Mouse (Mus musculus): ENCODE data around the gene D5Ertd579e.

Gene D5Ertd579e

DNA sequence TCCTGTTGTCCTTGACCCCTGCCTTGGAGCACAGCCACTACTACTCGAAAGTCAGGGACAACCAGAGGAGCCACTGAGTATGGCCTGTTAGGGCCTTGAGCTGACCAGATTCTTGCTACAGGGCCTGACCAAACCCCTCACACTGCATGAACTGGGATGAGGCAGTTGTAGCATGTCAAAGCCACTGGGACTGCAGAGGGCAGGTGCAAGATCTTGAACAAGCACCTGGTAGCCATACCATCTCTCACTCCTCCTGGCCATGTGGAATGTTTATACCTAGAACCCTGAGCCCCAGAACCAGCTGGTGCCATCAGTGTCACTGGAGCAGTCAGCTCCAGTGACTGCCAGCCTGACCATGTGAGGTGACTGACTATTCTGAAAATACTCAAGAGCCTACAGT, 96.9 kb downstream of the D5Ertd579e start:
- DNase-seq, result no peak

DNA sequence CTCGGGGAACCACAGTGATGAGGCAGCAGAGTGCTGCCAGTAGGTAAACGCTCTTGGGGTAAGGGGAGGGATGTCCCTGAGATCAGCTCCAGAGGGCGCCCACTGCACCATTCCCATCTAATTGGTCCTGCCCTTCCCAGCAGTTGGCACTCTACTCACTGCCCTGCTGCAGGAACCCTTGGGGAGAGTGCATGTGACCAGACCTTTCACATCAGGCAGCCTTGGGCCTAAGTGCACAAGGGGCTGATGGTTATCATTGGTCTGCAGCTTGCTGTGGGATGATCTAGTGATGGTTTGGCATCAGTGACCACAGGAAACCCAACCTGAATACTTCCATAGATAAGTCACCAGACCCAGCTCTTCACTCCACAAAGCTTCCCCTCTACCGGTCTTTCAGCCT, 98.2 kb downstream of the D5Ertd579e start:
- DNase-seq, result peak; percentile 32

DNA sequence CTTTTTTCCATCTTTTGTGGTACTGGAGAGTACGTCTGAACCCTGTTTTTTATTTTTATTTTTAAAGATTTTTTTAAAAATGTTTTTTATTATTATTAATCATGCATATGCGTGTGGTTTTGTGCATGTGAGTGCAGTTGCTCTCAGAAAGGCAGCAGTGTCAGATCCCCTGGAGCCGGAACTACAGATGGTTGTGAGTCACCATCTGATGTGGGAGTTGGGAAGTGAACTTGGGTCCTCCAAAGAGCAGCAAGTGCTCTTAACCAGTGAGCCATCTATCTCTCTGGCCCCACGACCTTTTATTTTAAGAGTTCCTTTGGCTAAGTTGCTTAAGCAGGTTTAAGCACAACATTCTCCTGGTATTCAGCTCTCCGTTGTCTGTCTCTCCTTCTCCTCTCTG, 99.6 kb downstream of the D5Ertd579e start:
- DNase-seq, result no peak

DNA sequence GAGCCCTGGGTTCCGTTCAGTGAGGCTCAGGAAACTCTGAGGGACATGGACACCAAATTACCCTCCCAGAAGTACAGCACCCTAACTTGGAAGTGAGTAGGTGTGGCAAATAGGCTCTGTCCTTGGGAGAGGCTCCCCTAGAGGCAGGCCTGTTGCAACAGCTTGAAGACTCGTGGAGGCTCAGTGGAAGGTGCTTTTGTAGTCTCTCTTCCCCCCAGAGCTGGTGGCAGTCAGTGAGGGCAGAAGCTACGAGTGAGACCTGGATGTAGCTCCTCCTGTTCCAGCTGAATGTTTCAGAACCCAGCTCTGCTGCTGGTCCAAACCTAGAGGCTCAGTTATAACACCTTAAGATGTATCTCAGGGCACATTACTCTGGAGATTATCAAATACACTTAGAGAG, 100.7 kb downstream of the D5Ertd579e start:
- no peak for DNase-seq

DNA sequence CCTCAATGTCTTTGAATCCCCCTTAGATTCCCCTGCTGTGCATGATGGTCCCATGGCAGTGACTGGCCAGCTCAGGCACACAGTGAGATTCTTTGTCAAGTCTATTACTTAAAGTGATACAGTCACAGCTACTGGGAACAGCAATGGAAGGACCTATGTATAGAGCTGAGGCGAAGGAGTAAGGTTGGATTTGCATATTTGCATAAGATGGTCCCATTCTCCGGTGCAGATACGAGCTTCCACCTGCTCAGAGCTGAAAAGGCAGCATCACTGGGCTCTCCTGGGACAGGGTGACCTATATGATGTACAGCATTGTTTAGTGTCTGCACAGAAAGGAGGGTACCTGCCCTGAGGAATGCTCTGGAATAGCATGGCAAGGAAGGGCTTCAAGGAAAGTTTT, 101.5 kb downstream of the D5Ertd579e start:
- DNase-seq, result no peak

DNA sequence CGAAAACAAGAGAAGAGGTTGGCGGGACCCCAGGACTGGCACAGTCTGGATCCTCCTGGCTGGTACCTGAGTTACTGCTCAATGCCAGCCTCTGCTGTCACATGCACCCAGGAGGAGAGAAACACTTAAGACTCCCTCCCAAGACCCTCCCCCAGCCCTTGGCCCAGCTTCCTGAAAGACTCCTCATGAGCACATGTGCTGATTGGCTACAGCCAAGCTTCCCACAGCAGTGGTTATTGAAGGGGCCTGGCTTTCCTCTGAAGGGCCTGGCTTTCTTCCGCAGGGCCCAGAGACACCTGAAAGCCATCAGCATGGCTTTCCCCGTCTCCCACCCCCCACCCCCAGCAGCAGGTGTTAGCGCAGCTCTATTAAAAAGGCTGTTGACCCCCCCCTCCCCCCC, 102.6 kb downstream of the D5Ertd579e start, which contains the start of gene Tbc1d14:
TSS of gene Tbc1d14 (minus strand) at position 101 of the 400 bp plus-strand sequence.
- no peak for DNase-seq

DNA sequence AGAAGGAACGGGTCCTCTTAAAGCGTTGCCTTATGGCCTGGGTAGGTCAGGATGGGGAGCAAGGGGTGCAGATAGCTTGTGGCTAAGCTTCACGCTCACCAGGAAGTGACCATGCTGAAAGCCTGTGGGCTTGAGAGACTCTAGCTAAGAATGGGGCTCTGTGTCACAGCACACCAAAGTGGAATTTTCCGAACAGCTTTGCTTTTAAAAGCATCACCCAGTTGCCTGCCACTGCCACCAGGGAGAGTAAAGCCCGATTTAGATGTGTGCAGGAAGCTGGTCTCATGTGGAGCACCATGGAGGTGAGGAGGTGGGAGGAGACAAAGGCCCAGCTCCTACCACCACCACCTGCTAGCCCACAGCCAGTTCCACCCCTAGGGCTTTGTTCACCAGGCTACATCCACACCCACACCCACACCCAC, 105.3 kb downstream of the D5Ertd579e start:
- no peak for DNase-seq

DNA sequence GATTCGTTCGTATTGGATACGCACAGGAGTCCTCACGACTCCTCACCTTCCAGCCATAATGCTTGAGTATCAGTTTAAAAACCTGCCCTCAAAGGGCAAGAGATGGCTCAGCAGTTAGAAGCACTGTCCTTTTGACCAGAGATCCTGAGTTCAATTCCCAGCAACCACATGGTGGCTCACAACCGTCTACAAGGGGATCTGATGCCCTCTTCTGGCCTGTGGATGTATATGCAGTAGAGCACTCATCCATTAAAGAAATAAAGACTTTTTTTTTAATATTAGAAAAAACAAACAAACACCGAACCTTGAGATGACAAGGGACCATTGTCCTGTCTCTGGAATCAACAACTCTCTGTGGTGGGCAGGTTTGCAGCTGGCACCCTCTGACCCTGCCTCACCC, 111.5 kb downstream of the D5Ertd579e start:
- DNase-seq, result no peak

DNA sequence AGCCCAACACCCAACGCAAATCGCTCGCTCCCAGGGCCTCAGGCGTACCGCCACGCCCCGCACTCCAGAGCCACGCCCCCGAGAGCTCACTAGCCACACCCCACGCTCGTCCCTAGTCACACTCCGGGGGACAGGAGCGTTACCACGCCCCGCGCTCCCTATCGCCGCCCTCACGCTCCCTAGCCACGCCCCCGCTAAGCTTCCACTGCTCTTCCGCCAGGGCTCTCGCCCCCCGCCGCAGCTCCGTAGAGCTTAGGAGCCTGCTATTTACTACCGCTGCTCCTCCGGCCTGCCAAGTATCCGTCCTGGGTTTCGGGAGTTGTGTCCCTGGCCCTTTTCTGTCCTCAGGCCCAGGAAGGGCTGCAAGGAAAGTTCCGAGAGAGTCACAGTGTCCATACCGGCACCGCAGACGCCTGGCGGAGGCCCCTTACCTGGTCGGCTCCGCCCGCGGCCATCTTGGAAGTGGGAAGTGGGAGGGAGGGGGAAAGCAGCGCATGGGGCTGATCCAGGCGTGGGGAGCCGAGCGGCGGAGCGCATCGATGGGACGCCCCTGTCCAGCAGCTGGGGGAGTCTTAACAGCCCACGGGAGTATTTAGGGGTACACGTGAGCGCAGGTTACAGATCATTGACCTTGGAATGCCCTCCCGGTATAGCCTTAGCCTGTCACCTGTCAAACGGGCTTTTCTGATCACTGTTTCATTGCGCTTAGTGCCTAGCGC, 113.7 kb downstream of the D5Ertd579e start:
- DNase-seq, result peak; percentile 100

DNA sequence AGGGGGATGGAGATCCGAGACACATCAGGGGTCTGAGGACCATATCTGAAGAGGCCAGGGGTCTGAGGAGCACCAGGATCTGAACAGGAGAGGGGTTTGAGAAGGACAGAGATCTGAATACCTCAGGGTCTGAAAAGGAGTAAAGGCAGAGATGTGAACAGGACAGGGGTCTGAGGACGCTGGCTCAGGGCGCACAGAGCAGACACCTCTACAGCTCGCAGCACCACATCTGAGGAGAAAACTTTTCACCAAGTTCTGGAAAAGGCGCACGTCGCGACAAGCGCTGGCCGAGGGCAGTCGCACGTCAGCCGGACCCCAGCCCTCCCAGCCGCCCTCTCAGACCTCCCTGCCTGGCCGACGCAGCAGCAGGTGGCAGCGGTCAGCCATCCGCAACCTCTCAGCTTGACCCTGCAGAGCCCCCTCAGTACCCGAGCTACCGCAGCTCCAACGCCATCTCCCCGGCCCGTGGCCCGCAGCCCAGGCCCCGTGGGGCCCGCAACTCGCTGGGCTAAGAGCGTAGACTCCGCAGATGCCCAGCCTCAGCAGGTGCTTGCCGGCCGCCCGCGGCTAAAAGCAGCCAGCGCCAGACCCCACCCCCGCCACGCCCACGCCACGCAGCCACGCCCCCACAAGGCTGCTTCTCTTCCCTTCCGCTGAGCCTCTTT, 114.4 kb downstream of the D5Ertd579e start:
- no peak for DNase-seq

DNA sequence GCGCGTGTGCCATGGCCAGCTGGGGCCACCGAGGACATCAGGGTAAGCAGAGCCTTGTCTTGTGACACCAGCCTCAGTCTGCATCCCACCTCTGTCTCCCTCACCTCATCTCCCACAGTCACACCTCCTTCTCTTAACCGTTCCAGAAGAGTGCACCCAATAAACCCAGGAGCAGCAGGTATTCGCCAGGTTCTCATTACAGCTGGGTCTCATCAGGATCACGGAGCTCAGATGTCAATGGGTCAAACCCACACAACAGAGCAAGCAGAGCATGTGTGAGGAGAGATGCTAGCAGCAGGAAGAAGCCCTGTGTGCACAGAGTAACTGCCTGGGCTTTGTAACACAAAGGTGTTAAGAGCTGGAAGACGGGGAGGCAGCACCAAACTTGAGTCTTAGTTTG, 115.9 kb downstream of the D5Ertd579e start:
- no peak for DNase-seq

DNA sequence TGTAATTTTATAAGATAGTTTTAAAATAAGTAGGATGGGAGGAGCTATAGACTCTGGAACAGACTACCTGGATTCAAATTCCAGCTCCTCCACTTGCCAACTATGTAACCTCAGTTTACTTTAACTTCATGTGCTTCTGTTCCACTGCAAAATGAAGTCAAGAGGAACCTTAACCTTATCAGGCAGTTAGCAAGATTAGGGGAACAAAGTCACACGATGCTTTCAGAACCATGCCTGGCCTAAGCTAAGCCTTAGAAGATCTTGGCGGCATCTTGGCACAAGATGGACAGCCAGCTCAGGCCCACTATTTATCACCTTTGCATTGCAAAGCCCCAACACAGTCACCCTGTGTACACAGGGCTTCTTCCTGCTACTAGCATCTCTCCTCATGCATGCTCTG, 116.8 kb downstream of the D5Ertd579e start:
- DNase-seq, result no peak

DNA sequence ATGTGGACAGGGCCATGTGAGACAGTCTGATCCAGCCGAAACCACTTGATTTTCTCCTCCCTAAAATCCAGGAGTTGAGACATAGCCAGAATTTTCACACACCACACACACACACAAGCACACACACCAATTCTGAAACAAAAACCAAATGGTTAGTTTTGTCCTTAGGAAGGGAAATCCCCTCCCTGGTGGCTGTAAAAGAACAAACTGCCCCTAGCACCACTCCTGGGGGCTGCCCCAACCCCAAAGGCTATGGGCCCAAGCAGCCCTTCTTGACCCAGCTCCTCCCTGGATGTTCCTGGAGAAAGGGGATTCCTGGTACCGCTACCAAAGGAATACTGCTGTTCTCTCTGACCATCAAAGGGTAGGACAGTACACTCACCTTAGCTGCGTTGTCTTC, 119.4 kb downstream of the D5Ertd579e start:
- no peak for DNase-seq

DNA sequence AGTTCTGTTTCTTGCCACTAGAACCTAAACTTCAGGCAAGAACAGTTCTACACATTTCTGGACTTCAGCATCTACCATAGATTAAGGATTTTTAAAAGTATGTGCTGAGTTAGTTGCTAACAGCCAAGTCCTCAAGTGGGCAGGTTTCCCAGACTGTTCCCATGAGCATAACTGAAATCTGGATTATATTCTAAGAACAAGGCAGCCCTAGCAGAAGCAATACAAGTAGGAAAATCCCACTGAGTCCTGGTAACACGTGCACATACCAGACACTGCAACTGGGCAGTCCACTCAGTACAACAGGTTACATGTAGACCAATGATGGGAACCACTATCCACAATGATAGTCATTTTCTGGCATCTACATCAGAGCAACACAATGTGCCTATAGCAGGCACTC, 120.1 kb downstream of the D5Ertd579e start:
- no peak for DNase-seq

DNA sequence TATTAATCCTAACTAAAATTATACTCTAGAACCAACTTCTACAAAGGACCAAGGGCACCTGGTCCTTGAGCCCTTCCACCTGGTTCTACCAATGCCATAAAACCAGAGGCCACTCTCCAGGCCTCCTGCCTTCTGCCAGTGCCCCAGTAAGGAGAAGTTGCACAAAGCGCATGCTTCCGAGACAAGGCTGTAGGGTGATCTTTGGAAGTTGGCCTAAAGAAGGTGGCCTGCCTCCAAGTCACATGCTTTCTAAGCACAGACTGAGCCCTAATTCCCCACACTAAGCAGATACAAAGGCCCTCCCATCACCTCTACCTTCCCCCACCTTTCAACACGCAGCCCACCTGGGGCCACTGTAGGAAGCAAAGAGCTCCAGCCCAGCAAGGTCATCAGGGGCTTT, 120.6 kb downstream of the D5Ertd579e start:
- peak; percentile 46 for DNase-seq

DNA sequence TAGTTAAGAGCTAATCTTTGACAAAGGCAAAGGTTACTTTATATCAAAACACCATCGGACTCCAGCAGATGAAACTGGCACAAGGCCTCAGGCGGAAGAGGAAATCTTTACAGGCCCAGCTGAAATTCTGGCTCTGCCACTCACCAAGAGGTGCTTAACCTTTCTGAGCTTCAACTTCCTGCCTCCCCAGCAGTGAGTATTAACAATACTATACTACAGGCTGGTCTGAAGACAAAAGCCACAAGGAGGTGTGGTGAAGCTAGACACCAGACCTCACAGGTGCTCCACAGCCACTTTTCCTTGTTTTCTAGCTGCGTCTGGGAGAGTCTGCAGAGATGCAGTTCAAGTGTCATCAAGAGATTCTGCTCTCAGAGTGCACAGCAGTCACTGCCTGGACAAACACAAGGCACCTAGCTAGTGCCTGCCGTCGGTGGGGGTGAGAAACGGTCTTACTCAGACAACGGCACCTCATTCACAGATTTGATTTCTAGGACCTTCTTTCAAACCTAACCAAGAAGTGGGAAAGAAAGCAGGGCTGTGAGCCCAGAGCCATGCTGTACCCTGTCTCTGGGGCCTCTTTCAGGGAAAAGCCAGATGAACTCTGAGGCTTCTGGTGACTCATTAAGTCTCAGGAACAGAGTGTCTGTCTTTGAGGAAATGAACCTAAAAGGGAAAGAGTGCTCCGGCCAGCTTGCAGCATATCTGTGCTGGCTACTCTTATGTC, 121.5 kb downstream of the D5Ertd579e start:
- peak; percentile 44 for DNase-seq

DNA sequence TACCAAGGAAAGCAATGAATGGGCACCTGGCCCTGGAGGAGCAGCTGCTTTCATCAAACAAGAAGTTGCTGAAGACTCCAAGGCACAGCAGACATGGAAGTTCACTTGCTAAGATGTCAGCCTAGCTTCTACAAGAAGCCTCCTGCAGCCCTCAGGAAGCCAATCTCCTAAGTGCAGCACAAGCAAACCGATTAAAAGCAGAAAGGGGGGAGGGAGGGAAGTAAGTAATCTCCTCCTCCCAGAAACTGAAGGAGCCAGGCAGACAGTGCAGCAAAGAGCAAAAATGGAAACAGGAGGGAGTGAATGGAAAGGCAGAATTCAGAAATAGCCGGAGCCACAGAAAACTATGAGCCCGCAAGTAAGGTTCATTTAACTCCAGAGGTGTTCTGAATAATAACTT, 122.5 kb downstream of the D5Ertd579e start:
- no peak for DNase-seq

DNA sequence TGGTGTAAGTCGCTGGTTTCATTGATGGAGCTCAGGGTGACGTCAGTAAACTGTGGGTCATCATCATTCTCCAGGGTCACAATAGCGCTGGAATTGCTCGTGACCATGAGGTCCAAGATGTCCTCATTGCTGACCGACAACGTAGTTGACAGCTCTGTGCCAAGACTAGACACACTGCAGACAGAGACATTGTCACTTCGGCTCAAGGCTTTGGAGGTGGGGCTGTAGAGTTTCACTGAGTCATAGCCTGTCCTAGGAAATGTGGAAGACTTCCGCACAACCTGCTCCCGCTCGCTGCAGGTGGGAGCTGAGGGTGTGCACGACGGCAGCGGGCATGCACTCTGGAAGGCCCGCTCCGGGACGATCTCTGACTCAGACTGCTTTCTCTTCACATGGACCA, 124.5 kb downstream of the D5Ertd579e start:
- no peak for DNase-seq

DNA sequence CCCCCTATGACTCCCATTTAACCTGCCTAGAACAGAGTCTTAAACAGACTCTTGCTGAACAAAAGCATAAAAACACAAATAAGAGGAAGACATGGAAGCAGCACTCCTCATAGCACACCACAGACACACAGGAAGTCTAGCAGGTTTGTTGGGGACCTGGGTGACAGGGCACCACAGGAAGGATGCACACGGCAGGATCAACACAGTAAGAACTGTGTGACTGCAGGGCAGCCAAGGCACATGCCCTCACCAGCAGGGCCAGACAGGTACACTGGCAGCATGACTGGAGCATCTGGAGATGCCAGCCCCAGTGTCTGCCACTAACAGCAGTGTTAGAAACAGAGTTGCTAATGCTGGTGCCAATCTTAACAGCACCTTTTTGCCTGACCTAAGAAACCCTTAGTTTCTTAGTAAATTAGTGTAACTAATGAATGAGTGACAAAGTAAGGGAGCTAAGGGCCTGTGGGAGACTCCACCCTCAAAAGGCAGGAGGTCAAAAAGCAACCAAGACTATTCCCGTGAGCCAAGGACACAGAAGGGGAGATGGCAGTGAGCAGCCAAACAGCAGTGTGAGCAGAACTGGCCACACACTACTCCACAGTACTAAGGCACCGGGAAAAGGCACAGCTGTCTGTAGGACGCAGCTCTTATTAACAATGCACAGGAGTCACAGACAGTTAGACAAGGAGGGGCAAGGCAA, 125.1 kb downstream of the D5Ertd579e start:
- DNase-seq, result no peak

DNA sequence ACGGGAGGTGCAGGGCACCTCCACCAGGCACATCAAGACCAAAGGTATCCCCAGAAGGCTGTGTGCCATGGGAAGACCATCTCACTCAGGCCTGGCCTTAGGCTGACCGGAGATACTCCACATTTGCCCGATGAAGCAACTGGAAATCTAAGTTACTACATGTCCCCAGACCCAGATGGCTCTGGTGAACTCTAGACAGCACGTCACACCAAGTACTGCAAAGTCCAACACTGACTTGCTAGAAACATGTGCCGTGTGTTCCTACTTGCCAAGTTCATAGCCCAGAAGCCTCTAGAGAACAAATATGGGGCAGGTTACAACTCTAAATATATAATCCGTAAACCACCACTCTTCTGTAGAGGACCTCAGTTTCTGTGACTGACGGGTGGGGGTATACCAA, 125.7 kb downstream of the D5Ertd579e start:
- DNase-seq, result no peak

DNA sequence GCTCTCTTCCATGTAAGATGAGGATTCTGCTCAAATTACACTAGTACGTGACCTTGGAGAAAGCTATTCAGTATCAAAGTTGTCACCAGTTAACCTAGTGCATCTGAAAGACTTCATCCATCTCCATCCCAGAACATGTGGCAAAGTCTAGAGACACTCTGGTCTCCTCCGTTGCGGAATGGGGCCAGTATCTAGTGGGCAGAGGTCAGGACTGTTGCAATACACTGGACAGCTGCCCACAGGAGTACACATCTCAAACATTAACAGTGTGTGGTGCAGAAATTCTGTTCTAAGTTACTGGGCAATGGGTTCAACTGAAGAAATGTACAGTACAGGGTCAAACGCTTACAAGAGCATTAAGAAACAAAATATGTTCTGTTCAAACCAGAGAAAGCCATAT, 127.7 kb downstream of the D5Ertd579e start:
- DNase-seq, result peak; percentile 50

DNA sequence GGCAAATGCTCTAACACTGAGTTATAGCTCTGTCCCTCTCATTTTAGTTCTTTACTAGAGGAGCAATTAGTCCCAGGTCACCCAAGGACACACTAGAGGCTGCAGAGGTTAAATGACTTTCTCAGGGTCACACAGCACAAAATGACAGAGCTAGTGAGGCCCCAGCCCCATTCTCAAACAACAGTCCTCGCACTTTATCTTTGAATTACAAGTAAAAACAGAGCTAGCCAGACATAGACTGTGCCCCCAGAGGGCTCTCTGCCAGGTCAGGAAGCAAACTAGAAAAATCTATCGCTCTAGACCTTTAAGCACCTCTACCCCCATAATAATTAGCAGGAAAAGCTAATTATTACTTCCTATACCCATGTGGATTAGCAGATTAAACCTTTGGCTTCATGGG, 128.2 kb downstream of the D5Ertd579e start:
- DNase-seq, result no peak

DNA sequence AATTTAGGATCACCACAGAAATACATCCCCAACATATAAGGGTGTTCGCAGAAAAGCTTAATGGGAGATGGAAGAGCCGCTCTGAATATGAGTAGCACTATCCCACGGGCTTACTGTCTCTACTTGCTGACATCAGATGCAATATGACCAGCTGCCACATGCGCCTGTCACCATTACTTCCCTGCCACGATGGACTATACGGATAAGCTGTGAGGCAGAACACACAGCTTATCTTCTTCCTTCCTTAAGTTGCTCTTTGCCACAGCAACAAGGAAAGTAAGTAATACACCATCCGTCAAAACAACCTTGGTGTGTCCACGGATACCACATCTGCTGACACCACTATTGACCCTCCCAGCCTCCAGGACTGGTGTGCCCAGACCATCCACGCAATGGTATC, 131.3 kb downstream of the D5Ertd579e start:
- no peak for DNase-seq
